Mouse (Mus musculus): ENCODE results near the gene Ccdc158. TPM values are rescaled to one million over a fixed set of nuclear protein-coding genes. Genes with fewer than 3 reads are reported as not detected.
A peak's percentile ranks its signal among the peaks of the same experiment; 100 is the strongest.

The Ccdc158 gene
- total RNA-seq, 2 experiments from 2014 or later, result 0.16 to 0.24 TPM

GRCm38 (mm10) chr5:92684715-92685460 lies 9.8 kb upstream of the Ccdc158 start:
- no peak for DNase-seq

- no peak for DNase-seq
These were observed 8.9 kb upstream of the Ccdc158 start for GRCm38 (mm10) chr5:92683871-92684475.

GRCm38 (mm10) chr5:92683351-92683807 lies 8.3 kb upstream of the Ccdc158 start, which contains the start of gene Shroom3:
Shroom3 (plus strand) TSS chr5:92683435.
- peak; percentile 27 for DNase-seq

- DNase-seq, result peak; percentile 22
These were observed 7.7 kb upstream of the Ccdc158 start for GRCm38 (mm10) chr5:92682621-92683348.

- DNase-seq, result no peak
These were observed 6.8 kb upstream of the Ccdc158 start for GRCm38 (mm10) chr5:92681861-92682260.

GRCm38 (mm10) chr5:92679441-92679840 lies 4.4 kb upstream of the Ccdc158 start:
- DNase-seq, result peak; percentile 42

- DNase-seq, result no peak
These were observed 476 bp upstream of the Ccdc158 start for GRCm38 (mm10) chr5:92675574-92675920.

- no peak for DNase-seq
These were observed 8.2 kb downstream of the Ccdc158 start for GRCm38 (mm10) chr5:92666860-92667259.

- no peak for DNase-seq
These were observed 10.8 kb downstream of the Ccdc158 start for GRCm38 (mm10) chr5:92664321-92664720.

GRCm38 (mm10) chr5:92656256-92656655 lies 18.8 kb downstream of the Ccdc158 start:
- DNase-seq, result peak; percentile 82

- no peak for DNase-seq
These were observed 34.2 kb downstream of the Ccdc158 start for GRCm38 (mm10) chr5:92640861-92641260.

GRCm38 (mm10) chr5:92635891-92636290 lies 39.2 kb downstream of the Ccdc158 start:
- no peak for DNase-seq

- no peak for DNase-seq
These were observed 40.2 kb downstream of the Ccdc158 start for GRCm38 (mm10) chr5:92634916-92635315.

GRCm38 (mm10) chr5:92633526-92633925 lies 41.5 kb downstream of the Ccdc158 start:
- no peak for DNase-seq

GRCm38 (mm10) chr5:92627896-92628295 lies 47.2 kb downstream of the Ccdc158 start:
- DNase-seq, result peak; percentile 58

- DNase-seq, result no peak
These were observed 53.2 kb downstream of the Ccdc158 start for GRCm38 (mm10) chr5:92621883-92622282.

GRCm38 (mm10) chr5:92612756-92613155 lies 62.3 kb downstream of the Ccdc158 start:
- DNase-seq, result no peak

- DNase-seq, result no peak
These were observed 67.4 kb downstream of the Ccdc158 start for GRCm38 (mm10) chr5:92607492-92608229.

GRCm38 (mm10) chr5:92604452-92605247 lies 70.4 kb downstream of the Ccdc158 start:
- peak; percentile 57 for DNase-seq

- peak; percentile 81 for DNase-seq
These were observed 72.1 kb downstream of the Ccdc158 start, which contains the start of gene Stbd1 for GRCm38 (mm10) chr5:92602691-92603690. Stbd1 (plus strand) TSS chr5:92603041.
